Mouse (Mus musculus) liver, postnatal 0 days (tissue): ENCODE measurements around the gene Gm7945.
"Not testable (repeated sequence)": the region's sequence is repeated elsewhere in the genome, so short reads cannot be mapped to it uniquely, and the experiment has no call there.

Experiments used
- CTCF ChIP-seq: sonication (generic); IDR thresholded peaks from 2 replicates; pipeline ENCODE4 v1.5.1; 2016; ENCODE audit warnings: antibody characterized with exemption, low read depth
- EP300 ChIP-seq: IDR thresholded peaks from 2 replicates; pipeline ENCODE4 v1.6.1; 2016; ENCODE audit warnings: antibody characterized with exemption, low read depth, mild to moderate bottlenecking

DNA sequence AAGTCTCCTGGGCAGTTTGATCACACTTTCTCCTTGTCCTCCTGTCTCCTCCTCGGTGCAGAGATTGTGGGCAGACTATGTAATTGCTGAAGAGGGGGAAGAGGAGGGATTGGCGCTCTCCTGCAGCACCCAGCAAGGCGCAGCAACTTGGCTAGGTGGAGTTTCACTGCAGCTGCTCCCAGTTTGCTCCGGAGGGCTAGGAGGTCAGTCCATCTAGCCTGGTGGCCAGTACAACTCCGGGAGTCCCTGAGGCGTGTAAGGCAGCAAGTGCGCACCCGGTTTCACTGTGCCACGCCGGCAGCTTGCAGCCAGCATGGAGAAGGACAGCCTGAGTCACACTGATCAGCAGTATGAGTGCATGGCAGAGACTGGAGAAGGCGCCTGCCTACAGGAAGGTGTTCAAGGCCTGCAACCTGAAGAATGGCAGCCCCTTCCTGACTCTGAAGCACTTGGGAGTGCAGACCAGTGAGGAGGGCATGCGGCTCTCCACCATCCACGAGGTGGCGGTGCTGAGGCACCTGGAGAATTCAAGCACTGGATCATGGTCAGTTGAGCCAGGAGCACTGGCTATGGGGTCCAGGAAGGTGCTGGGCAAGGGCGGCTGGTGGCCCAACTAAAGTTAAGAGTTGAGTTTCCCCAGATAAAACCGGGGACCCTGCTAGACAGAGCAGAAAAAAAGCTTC is 39.4 kb upstream of the Gm7945 start:
- TF ChIP-seq CTCF, result peak; percentile 32
- TF ChIP-seq EP300, result not testable (repeated sequence)
